Mouse (Mus musculus) granulocyte monocyte progenitor cell, adult 5-6 weeks (primary cell): Measurements from ENCODE around the gene Slc20a1. TPM values are rescaled to one million over a fixed set of nuclear protein-coding genes. Genes with fewer than 3 reads are reported as not detected.

ENCODE experiments used
- ATAC-seq: replicated peaks from 2 replicates; pipeline ENCODE4 v1.8.0; 2016; ENCODE audit warnings: mild to moderate bottlenecking, moderate TSS enrichment, inconsistent platforms; ENCODE audit not compliant: poor library complexity, severe bottlenecking
- total RNA-seq, 2 experiments: library from RNA; stranded (forward) in 1 of 2; stranded (reverse) in 1 of 2; fragments of 200-712, 200-1000 nt in 1 of 2; fragments of >200 nt in 1 of 2; fragmentation: Nextera tagmentation in 1 of 2; gene quantifications; 2 replicates each; pipeline ENCODE4 v1.2.3; 2014 to 2017

Gene Slc20a1
- total RNA-seq, 2 experiments from 2014 or later = 35.3 to 71.3 TPM

- ATAC-seq = peak; percentile 18
Observed at GRCm38 (mm10) chr2:129185611-129186290, 12.8 kb upstream of the Slc20a1 start.

- peak; percentile 83 for ATAC-seq
Observed at GRCm38 (mm10) chr2:129186291-129186919, 12.2 kb upstream of the Slc20a1 start.

GRCm38 (mm10) chr2:129192392-129193150 is 6.0 kb upstream of the Slc20a1 start:
- ATAC-seq = no peak

- ATAC-seq = peak; percentile 39
Observed at GRCm38 (mm10) chr2:129196317-129196716, 2.2 kb upstream of the Slc20a1 start.

- no peak for ATAC-seq
Observed at GRCm38 (mm10) chr2:129197197-129197596, 1.4 kb upstream of the Slc20a1 start.

GRCm38 (mm10) chr2:129197843-129198435 is 625 bp upstream of the Slc20a1 start:
- ATAC-seq = peak; percentile 28

- no peak for ATAC-seq
Observed at GRCm38 (mm10) chr2:129199328-129200085, 943 bp downstream of the Slc20a1 start.

- ATAC-seq = no peak
Observed at GRCm38 (mm10) chr2:129205000-129205399, 6.4 kb downstream of the Slc20a1 start.

GRCm38 (mm10) chr2:129206824-129207223 is 8.3 kb downstream of the Slc20a1 start:
- no peak for ATAC-seq

- ATAC-seq = no peak
Observed at GRCm38 (mm10) chr2:129208181-129208746, 9.7 kb downstream of the Slc20a1 start.

GRCm38 (mm10) chr2:129210089-129210749 is 11.7 kb downstream of the Slc20a1 start:
- ATAC-seq = peak; percentile 52; the same call in 1 of the 2 replicates

- ATAC-seq = no peak
Observed at GRCm38 (mm10) chr2:129211255-129211654, 12.7 kb downstream of the Slc20a1 start.

GRCm38 (mm10) chr2:129211957-129212356 is 13.4 kb downstream of the Slc20a1 start:
- no peak for ATAC-seq

GRCm38 (mm10) chr2:129212566-129212965 is 14.0 kb downstream of the Slc20a1 start:
- ATAC-seq = no peak

GRCm38 (mm10) chr2:129214774-129215173 is 16.2 kb downstream of the Slc20a1 start:
- ATAC-seq = no peak

- ATAC-seq = no peak
Observed at GRCm38 (mm10) chr2:129217612-129218185, 19.1 kb downstream of the Slc20a1 start.

GRCm38 (mm10) chr2:129218537-129219105 is 20.1 kb downstream of the Slc20a1 start:
- no peak for ATAC-seq

- peak; percentile 92 for ATAC-seq
Observed at GRCm38 (mm10) chr2:129221097-129221632, 22.6 kb downstream of the Slc20a1 start.
